Mouse (Mus musculus): ENCODE measurements around the gene Gucd1.
A peak's percentile ranks its signal among the peaks of the same experiment; 100 is the strongest.
"Not testable (repeated sequence)": the region's sequence is repeated elsewhere in the genome, so short reads cannot be mapped to it uniquely, and the experiment has no call there.

The Gucd1 gene

GRCm38 (mm10) chr10:75430633-75431032 is 87.1 kb downstream of the Gucd1 start:
- DNase-seq (ENCODE audit: low spot score in 2 of 2): no peak

GRCm38 (mm10) chr10:75430147-75430537 is 87.6 kb downstream of the Gucd1 start:
- no peak for DNase-seq (ENCODE audit: low spot score in 2 of 2)

- DNase-seq (ENCODE audit: low spot score in 2 of 2): no peak
Measured at GRCm38 (mm10) chr10:75429522-75430146, 88.1 kb downstream of the Gucd1 start.

GRCm38 (mm10) chr10:75429004-75429380 is 88.8 kb downstream of the Gucd1 start:
- peak in 1 of 2 experiments; percentile 11 for DNase-seq (ENCODE audit: low spot score in 2 of 2)

GRCm38 (mm10) chr10:75428049-75429003 is 89.4 kb downstream of the Gucd1 start:
- DNase-seq (ENCODE audit: low spot score in 2 of 2): no peak

GRCm38 (mm10) chr10:75424498-75424901 is 93.3 kb downstream of the Gucd1 start:
- no peak for DNase-seq (ENCODE audit: low spot score in 2 of 2)

- DNase-seq (ENCODE audit: low spot score in 2 of 2): no peak
Measured at GRCm38 (mm10) chr10:75418747-75419146, 99.0 kb downstream of the Gucd1 start.

GRCm38 (mm10) chr10:75417363-75418042 is 100.3 kb downstream of the Gucd1 start:
- no peak for DNase-seq (ENCODE audit: low spot score in 2 of 2)

GRCm38 (mm10) chr10:75414925-75415324 is 102.8 kb downstream of the Gucd1 start:
- DNase-seq (ENCODE audit: low spot score in 2 of 2): no peak

- no peak for DNase-seq (ENCODE audit: low spot score in 2 of 2)
Measured at GRCm38 (mm10) chr10:75412114-75413103, 105.4 kb downstream of the Gucd1 start.

- not testable (repeated sequence) for DNase-seq (ENCODE audit: low spot score in 2 of 2)
Measured at GRCm38 (mm10) chr10:75411343-75412113, 106.2 kb downstream of the Gucd1 start.

DNA sequence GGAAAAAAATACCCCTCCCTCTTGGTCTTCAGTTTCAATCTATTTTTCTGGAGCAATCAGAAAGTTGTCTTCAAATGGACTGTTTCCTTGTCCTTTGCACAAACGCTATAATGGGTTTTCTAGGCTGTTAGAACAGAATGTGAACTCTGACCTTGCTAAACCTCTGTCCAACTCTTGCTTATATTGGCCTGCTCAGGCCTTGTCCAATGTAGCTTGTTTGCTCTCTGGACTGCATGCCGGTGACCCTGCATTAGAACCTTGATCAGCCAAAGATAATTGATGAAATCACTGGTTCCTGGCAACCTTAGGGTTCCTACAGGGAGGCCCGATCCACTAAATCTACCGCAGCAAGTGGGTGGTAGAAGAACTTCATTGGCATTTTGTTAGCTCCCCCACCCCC is 110.0 kb downstream of the Gucd1 start:
- no peak for DNase-seq (ENCODE audit: low spot score in 2 of 2)

DNA sequence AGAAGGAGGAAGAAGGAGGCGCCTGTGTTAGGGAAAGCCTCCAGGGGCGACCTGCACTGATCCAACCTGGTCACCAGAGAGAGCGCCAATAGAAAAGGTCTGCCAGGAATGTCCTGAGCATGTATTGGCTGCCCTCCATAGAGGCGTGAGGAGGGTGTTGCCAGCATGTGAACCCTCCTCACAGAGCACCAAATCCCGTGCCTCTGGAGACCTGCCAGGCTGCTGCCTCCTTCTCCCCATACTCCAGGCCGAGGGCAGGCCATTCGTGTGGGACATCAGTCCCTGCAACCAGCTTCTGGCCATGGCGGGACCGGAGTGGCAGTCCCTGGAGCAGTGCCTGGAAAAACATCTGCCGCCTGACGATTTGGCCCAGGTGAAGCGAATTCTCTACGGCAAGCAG is 111.0 kb downstream of the Gucd1 start:
- peak in 1 of 2 experiments; percentile 10 for DNase-seq (ENCODE audit: low spot score in 2 of 2)

DNA sequence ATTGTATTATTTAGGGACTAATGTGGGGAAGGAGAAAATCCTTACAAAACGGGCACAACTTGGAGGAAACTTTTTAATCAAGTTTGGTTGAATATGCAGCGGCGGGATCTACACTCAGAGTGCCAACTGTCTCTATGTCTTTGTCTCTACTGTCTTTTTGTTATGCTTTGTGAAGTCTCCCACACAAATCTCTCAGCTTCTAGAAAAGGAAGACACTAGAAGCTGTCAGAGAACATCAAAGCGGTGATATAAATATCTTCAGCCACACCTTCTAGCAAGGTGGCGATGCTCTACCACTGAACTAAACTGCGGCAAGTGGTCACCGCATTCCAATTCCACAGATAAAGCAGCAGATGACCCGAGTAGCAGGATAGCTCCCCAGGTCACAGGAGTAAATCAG is 111.9 kb downstream of the Gucd1 start:
- no peak for DNase-seq (ENCODE audit: low spot score in 2 of 2)

DNA sequence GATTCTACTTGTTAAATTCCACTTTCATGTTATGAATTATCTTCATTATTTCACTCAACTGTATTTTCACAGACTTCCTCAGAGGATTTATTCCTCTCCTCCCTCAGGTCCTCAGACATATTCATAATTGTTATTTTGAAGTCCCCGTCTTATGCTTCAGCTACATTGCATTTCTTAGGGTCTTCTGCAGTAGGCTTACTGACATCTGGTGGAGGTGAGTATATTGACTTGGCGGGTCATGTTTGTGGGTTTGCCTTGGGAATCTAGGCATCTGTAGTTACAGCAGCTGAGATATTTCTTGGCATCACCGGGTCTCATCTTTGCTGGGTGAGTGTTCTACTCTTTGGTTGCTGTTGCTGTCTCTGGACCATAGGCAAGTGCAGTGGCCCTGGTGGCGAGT is 116.8 kb downstream of the Gucd1 start, which contains the start of gene Upb1:
Gene Upb1, plus strand, starts transcription at position 158 of the 400 bp plus-strand sequence.
- DNase-seq (ENCODE audit: low spot score in 2 of 2): no peak

DNA sequence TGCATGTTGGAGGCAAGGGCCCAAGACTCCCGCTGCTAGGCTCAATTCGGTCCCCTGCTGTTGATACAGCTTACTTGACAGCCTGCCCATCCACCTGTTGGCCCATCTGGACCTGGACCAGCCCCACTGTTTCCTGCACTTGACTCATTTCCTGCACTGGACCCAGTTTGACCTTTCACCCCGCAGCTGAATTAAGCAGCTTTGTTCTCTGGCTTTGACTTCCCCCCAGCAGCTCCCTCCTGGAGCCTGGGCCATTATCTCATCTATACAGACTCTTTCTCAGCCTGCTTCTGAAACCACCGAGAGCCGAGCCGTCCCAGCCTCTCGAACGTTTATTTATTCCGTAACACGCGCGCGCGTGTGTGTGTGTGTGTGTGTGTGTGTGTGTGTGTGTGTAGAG is 120.8 kb downstream of the Gucd1 start:
- DNase-seq (ENCODE audit: low spot score in 2 of 2): no peak

GRCm38 (mm10) chr10:75394796-75395195 is 123.0 kb downstream of the Gucd1 start:
- no peak for DNase-seq (ENCODE audit: low spot score in 2 of 2)

DNA sequence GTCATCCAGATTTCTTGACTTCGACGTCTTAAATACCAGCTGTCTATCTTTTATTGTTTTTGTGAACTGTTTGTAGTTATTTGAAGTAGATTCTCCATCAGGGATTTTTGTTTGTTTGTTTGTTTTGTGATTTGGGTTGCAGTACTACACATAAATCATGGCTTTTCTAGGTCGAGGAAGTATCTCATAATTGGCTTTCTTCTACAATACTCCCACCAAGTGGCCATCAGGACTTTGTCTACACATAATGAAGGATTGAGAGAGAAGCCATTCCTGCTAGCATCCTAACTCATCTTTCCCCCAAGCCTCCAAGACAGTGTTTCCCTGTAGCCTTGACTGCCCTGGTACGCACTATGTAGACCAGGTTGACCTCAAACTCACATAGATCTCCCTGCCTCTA is 126.9 kb downstream of the Gucd1 start:
- DNase-seq (ENCODE audit: low spot score in 2 of 2): no peak

DNA sequence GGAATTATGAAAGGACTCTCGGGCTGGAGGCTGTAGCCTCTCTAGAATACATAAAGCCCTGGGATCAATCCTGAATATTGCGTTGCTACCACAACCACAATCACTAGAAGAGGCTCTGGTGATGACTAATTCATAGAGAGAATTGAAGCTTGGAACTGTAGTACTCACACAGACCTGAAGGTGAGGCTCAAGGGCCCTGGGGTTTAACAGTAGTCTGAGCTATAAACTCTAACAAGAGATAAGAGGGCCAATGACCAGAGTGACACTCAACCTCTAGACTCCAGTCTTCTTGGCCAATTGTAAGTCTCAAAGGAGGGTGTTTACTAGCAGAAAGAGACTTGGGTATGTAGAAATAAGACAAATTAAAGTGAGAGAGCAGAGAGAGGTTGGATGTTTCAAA is 127.6 kb downstream of the Gucd1 start:
- DNase-seq (ENCODE audit: low spot score in 2 of 2): no peak

- no peak for DNase-seq (ENCODE audit: low spot score in 2 of 2)
Measured at GRCm38 (mm10) chr10:75378688-75379087, 139.1 kb downstream of the Gucd1 start.
